Mouse (Mus musculus) adrenal gland, adult 18-20 months (tissue): ENCODE measurements around the gene Prkcq. TPM values are rescaled to one million over a fixed set of nuclear protein-coding genes. Genes with fewer than 3 reads are reported as not detected.

Experiments
- DNase-seq, 2 experiments: peaks; one replicate each; pipeline ENCODE4 v3.0.0; 2021 to 2022; ENCODE audit warnings: low spot score in 2 of 2
- total RNA-seq, 2 experiments: library from RNA; stranded (reverse); gene quantifications; 1 replicate in 1 of 2; 2 replicates in 1 of 2; pipeline ENCODE4 v1.2.3; 2021

Prkcq gene
- total RNA-seq, 2 experiments from 2014 or later, result 1.1 to 1.8 TPM

GRCm38 (mm10) chr2:11347791-11348190 lies 175.9 kb downstream of the Prkcq start:
- no peak for DNase-seq
